Mouse (Mus musculus) telencephalon, adult 2 months (tissue): ENCODE measurements around the gene Sh3bp5.
A peak's percentile ranks its signal among the peaks of the same experiment; 100 is the strongest.

Experiments used
- DNase-seq: peaks from one replicate; pipeline ENCODE4 v3.0.0-alpha.2; 2011; ENCODE audit warnings: low read depth, low spot score

Gene Sh3bp5

GRCm38 (mm10) chr14:31410123-31410724, 25.7 kb downstream of the Sh3bp5 start:
- no peak for DNase-seq

- no peak for DNase-seq
Measured at GRCm38 (mm10) chr14:31408666-31409065, 27.2 kb downstream of the Sh3bp5 start.

- no peak for DNase-seq
Measured at GRCm38 (mm10) chr14:31407911-31408604, 27.8 kb downstream of the Sh3bp5 start.

- DNase-seq, result no peak
Measured at GRCm38 (mm10) chr14:31407208-31407607, 28.7 kb downstream of the Sh3bp5 start.

- no peak for DNase-seq
Measured at GRCm38 (mm10) chr14:31406154-31406810, 29.6 kb downstream of the Sh3bp5 start.

GRCm38 (mm10) chr14:31405652-31406051, 30.2 kb downstream of the Sh3bp5 start:
- no peak for DNase-seq

- DNase-seq, result no peak
Measured at GRCm38 (mm10) chr14:31404663-31405062, 31.2 kb downstream of the Sh3bp5 start.

- no peak for DNase-seq
Measured at GRCm38 (mm10) chr14:31403995-31404394, 31.9 kb downstream of the Sh3bp5 start.

- DNase-seq, result no peak
Measured at GRCm38 (mm10) chr14:31403556-31403955, 32.3 kb downstream of the Sh3bp5 start.

GRCm38 (mm10) chr14:31402693-31403092, 33.2 kb downstream of the Sh3bp5 start:
- DNase-seq, result no peak

GRCm38 (mm10) chr14:31401918-31402427, 33.9 kb downstream of the Sh3bp5 start:
- no peak for DNase-seq

GRCm38 (mm10) chr14:31400896-31401295, 35.0 kb downstream of the Sh3bp5 start:
- no peak for DNase-seq

GRCm38 (mm10) chr14:31400246-31400645, 35.6 kb downstream of the Sh3bp5 start:
- DNase-seq, result no peak

GRCm38 (mm10) chr14:31399271-31399670, 36.6 kb downstream of the Sh3bp5 start:
- DNase-seq, result no peak

- no peak for DNase-seq
Measured at GRCm38 (mm10) chr14:31398819-31399218, 37.1 kb downstream of the Sh3bp5 start.

- no peak for DNase-seq
Measured at GRCm38 (mm10) chr14:31397791-31398595, 37.9 kb downstream of the Sh3bp5 start.

- DNase-seq, result no peak
Measured at GRCm38 (mm10) chr14:31397353-31397752, 38.5 kb downstream of the Sh3bp5 start.

GRCm38 (mm10) chr14:31396428-31396827, 39.5 kb downstream of the Sh3bp5 start:
- DNase-seq, result no peak

GRCm38 (mm10) chr14:31395629-31396199, 40.2 kb downstream of the Sh3bp5 start:
- DNase-seq, result peak; percentile 79

- DNase-seq, result no peak
Measured at GRCm38 (mm10) chr14:31394822-31395532, 40.9 kb downstream of the Sh3bp5 start.
